Mouse (Mus musculus): ENCODE measurements around the gene Mrps7. TPM values are rescaled to one million over a fixed set of nuclear protein-coding genes. Genes with fewer than 3 reads are reported as not detected.
A peak's percentile ranks its signal among the peaks of the same experiment; 100 is the strongest.

Gene Mrps7
- total and polyA plus RNA-seq, 3 experiments: 106 to 199 (median 157) TPM

- Histone ChIP-seq H3K4me3 (ENCODE audit: control insufficient read depth in 1 of 2, insufficient read depth in 1 of 2, low read depth in 2 of 2, low read length in 2 of 2) (no peak overlapping the region), H3K36me3 (ENCODE audit: control insufficient read depth in 1 of 2, insufficient read depth in 2 of 2, low read length in 2 of 2) (peaks cover 0 to 14% of the 10 kb centered on the region in 2 experiments; a peak in 2 of 4 replicates), H3K9ac (ENCODE audit: control insufficient read depth, low read depth, low read length, poor library complexity, severe bottlenecking) (no peak overlapping the region), H3K79me2 (ENCODE audit: control insufficient read depth, insufficient read depth, low read length, poor library complexity) (no peaks in the 10 kb centered on the region), H3K4me1 (ENCODE audit: control insufficient read depth in 1 of 2, insufficient read depth in 2 of 2, low read length in 2 of 2) (no peaks in the 10 kb centered on the region), H3K27me3 (ENCODE audit: control insufficient read depth in 1 of 2, insufficient read depth in 2 of 2, low read length in 2 of 2) (no peaks in the 10 kb centered on the region), H3K9me3 (replicated peaks; ENCODE audit: insufficient read depth, low read length) (no peaks in the 10 kb centered on the region), H3K27ac (ENCODE audit: control insufficient read depth, low read depth, low read length) (no peak overlapping the region)
- TF ChIP-seq ZMIZ1 (IDR thresholded peaks at IDR 0.05; ENCODE audit: low read depth, low read length) (peak; percentile 75), USF2 (IDR thresholded peaks at IDR 0.05; ENCODE audit: borderline replicate concordance in 1 of 2, insufficient read depth in 1 of 2, low read depth in 1 of 2, low read length in 2 of 2) (no peak), POLR2AphosphoS5 (IDR thresholded peaks at IDR 0.05; ENCODE audit: borderline replicate concordance, low read depth, low read length) (peak; percentile 74; the same call in 1 of the 2 replicates), POLR2AphosphoS2 (IDR thresholded peaks at IDR 0.05; ENCODE audit: low read length) (peak; percentile 83)
- DNase-seq (ENCODE audit: low read depth, low spot score): no peak
Measured at GRCm38 (mm10) chr11:115584376-115585073, 19.2 kb upstream of the Mrps7 start.

- H3K9me3 ChIP-seq (replicated peaks; ENCODE audit: insufficient read depth, low read length): no peaks in the 10 kb centered on the region
- H3K27ac ChIP-seq (ENCODE audit: control insufficient read depth, low read depth, low read length): no peak overlapping the region
- TF ChIP-seq SIN3A (IDR thresholded peaks at IDR 0.05; ENCODE audit: low read length) (no peak), RAD21 (IDR thresholded peaks at IDR 0.05; ENCODE audit: low read depth, low read length) (no peak), POLR2AphosphoS2 (IDR thresholded peaks at IDR 0.05; ENCODE audit: low read length) (0 out of 2 replicates have a peak, but pooled peaks have one; percentile 0), POLR2A (IDR thresholded peaks at IDR 0.05; ENCODE audit: control insufficient read depth in 1 of 2, insufficient read depth in 1 of 2, low read depth in 1 of 2, low read length in 2 of 2, poor library complexity in 1 of 2) (0 out of 4 replicates have a peak, but pooled peaks of 1 of the 2 experiments have one; percentile 21)
- H3K4me1 ChIP-seq (ENCODE audit: control insufficient read depth in 1 of 2, insufficient read depth in 2 of 2, low read length in 2 of 2): no peaks in the 10 kb centered on the region
- peaks cover 0 to 24% of the 10 kb centered on the region in 2 experiments; a peak in 2 of 4 replicates for H3K36me3 ChIP-seq (ENCODE audit: control insufficient read depth in 1 of 2, insufficient read depth in 2 of 2, low read length in 2 of 2)
- DNase-seq (ENCODE audit: low read depth, low spot score): no peak
- no peak overlapping the region for H3K9ac ChIP-seq (ENCODE audit: control insufficient read depth, low read depth, low read length, poor library complexity, severe bottlenecking)
- H3K27me3 ChIP-seq (ENCODE audit: control insufficient read depth in 1 of 2, insufficient read depth in 2 of 2, low read length in 2 of 2): no peaks in the 10 kb centered on the region
- no peaks in the 10 kb centered on the region for H3K79me2 ChIP-seq (ENCODE audit: control insufficient read depth, insufficient read depth, low read length, poor library complexity)
- no peak overlapping the region for H3K4me3 ChIP-seq (ENCODE audit: control insufficient read depth in 1 of 2, insufficient read depth in 1 of 2, low read depth in 2 of 2, low read length in 2 of 2)
Measured at GRCm38 (mm10) chr11:115585573-115586100, 18.1 kb upstream of the Mrps7 start.

DNA sequence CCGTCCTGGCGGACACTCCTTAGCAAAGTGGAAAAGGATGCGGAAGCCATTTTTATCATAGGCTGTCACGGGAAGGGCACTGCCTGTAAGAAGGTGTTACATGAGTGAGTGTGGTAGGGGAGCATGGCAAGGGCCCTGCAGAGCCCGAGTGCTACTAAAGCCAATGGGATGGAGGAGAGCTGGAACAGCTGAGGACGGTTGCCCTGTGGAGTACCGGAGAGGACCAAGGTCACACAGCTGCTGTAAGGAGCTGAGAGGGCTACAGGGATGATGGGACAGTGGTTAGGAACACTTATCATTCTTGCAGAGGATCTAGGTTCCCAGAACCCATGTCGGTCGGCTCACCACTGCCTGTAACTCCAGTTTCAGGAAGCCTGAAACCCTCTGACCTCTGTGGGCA lies 17.3 kb upstream of the Mrps7 start:
- Histone ChIP-seq H3K79me2 (ENCODE audit: control insufficient read depth, insufficient read depth, low read length, poor library complexity) (no peaks in the 10 kb centered on the region), H3K27ac (ENCODE audit: control insufficient read depth, low read depth, low read length) (no peak overlapping the region), H3K27me3 (ENCODE audit: control insufficient read depth in 1 of 2, insufficient read depth in 2 of 2, low read length in 2 of 2) (no peaks in the 10 kb centered on the region), H3K9me3 (replicated peaks; ENCODE audit: insufficient read depth, low read length) (no peaks in the 10 kb centered on the region), H3K4me1 (ENCODE audit: control insufficient read depth in 1 of 2, insufficient read depth in 2 of 2, low read length in 2 of 2) (no peaks in the 10 kb centered on the region), H3K9ac (ENCODE audit: control insufficient read depth, low read depth, low read length, poor library complexity, severe bottlenecking) (no peak overlapping the region), H3K36me3 (ENCODE audit: control insufficient read depth in 1 of 2, insufficient read depth in 2 of 2, low read length in 2 of 2) (peaks cover 0 to 26% of the 10 kb centered on the region in 2 experiments; a peak in 2 of 4 replicates), H3K4me3 (ENCODE audit: control insufficient read depth in 1 of 2, insufficient read depth in 1 of 2, low read depth in 2 of 2, low read length in 2 of 2) (no peak overlapping the region)
- no peak for DNase-seq (ENCODE audit: low read depth, low spot score)
- no peak for TF ChIP-seq JUND (IDR thresholded peaks at IDR 0.05; ENCODE audit: low read depth, low read length)
- no peak for TF ChIP-seq MEF2A (IDR thresholded peaks at IDR 0.05; ENCODE audit: extremely low read depth, insufficient replicate concordance, low read depth, low read length, poor library complexity, severe bottlenecking)
- TF ChIP-seq MYC (IDR thresholded peaks at IDR 0.05; ENCODE audit: low read depth, low read length): no peak
- no peak for TF ChIP-seq TCF12 (IDR thresholded peaks at IDR 0.05; ENCODE audit: low read depth, low read length)
- no peak for TF ChIP-seq USF1 (IDR thresholded peaks at IDR 0.05; ENCODE audit: low read depth, low read length)
- no peak for TF ChIP-seq MYB (IDR thresholded peaks at IDR 0.05; ENCODE audit: low read depth, low read length)
- TF ChIP-seq EP300 (IDR thresholded peaks at IDR 0.05; ENCODE audit: low read depth in 1 of 2, low read length in 2 of 2): no peak
- TF ChIP-seq NRF1 (IDR thresholded peaks at IDR 0.05; ENCODE audit: insufficient read depth, low read depth, low read length, poor library complexity, severe bottlenecking): no peak
- no peak for TF ChIP-seq HCFC1 (IDR thresholded peaks at IDR 0.05; ENCODE audit: low read depth, low read length)
- no peak for TF ChIP-seq E2F4 (IDR thresholded peaks at IDR 0.05; ENCODE audit: borderline replicate concordance, low read depth, low read length)
- TF ChIP-seq MAZ (IDR thresholded peaks at IDR 0.05; ENCODE audit: low read depth, low read length): no peak
- no peak for TF ChIP-seq ZNF384 (IDR thresholded peaks at IDR 0.05; ENCODE audit: low read depth, low read length)
- TF ChIP-seq USF2 (IDR thresholded peaks at IDR 0.05; ENCODE audit: borderline replicate concordance in 1 of 2, insufficient read depth in 1 of 2, low read depth in 1 of 2, low read length in 2 of 2): no peak
- TF ChIP-seq ZC3H11A (IDR thresholded peaks at IDR 0.05; ENCODE audit: low read depth, low read length): no peak
- TF ChIP-seq ZKSCAN1 (IDR thresholded peaks at IDR 0.05; ENCODE audit: low read depth, low read length): no peak
- no peak for TF ChIP-seq BHLHE40 (IDR thresholded peaks at IDR 0.05; ENCODE audit: borderline replicate concordance, low read depth, low read length)
- TF ChIP-seq TAL1 (IDR thresholded peaks at IDR 0.05; ENCODE audit: low read length): no peak
- no peak for TF ChIP-seq POLR2AphosphoS2 (IDR thresholded peaks at IDR 0.05; ENCODE audit: low read length)

All from MEL (cell line).